Mouse (Mus musculus): ENCODE measurements around the gene Lage3.
"Not testable (repeated sequence)": the region's sequence is repeated elsewhere in the genome, so short reads cannot be mapped to it uniquely, and the experiment has no call there.

The Lage3 gene

DNA sequence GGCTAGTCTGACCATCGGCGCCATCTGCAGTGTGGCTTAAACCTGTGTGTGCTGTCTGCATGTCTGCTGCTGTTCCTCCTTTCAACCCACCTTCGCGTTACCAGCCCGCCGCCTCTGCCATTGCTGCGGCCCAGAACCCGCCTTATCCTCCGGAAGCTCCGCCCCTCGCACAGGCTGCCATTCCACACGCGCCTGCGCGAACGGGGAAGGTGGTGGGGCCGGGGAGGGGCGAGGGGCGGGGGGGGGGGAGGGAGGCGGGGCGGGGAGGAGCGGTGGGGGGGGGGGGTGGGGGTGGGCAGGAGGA lies at the start of gene Lage3:
Gene Lage3, minus strand, starts transcription at position 152 of the 304 bp plus-strand sequence.
- H3K36me3 ChIP-seq (ENCODE audit: control insufficient read depth, insufficient read depth, low read length, poor library complexity, severe bottlenecking): no peaks in the 10 kb centered on the region
- no peaks in the 10 kb centered on the region for H3K27me3 ChIP-seq (ENCODE audit: control insufficient read depth, insufficient read depth, low read length, poor library complexity, severe bottlenecking)

DNA sequence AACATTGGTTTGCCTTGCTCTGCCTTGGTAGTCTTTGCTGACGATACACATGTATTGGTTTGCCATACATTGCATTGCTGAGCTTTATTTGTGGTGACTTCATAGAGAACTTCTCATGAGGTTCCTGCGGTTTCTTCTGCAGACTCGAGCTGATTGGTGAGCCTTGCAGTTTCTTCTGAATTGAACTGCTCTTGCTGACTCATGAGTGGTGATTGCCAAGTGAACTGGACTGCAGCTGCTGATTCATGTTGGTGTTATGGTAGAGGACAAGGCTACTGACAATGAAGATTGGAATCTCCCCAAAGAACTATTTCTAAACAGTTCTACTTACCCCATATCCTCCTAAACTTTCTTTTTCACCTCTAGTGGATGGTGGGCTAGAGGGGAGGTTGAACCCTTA lies 46.7 kb upstream of the Lage3 start:
- no peak for DNase-seq (ENCODE audit: low read depth, low spot score)
- no peaks in the 10 kb centered on the region for H3K27me3 ChIP-seq (ENCODE audit: control insufficient read depth, insufficient read depth, low read length, poor library complexity, severe bottlenecking)

More for the DNA sequence above, at the start of gene Lage3:
- peak; percentile 87 for DNase-seq (ENCODE audit: low read depth, low spot score)

DNA sequence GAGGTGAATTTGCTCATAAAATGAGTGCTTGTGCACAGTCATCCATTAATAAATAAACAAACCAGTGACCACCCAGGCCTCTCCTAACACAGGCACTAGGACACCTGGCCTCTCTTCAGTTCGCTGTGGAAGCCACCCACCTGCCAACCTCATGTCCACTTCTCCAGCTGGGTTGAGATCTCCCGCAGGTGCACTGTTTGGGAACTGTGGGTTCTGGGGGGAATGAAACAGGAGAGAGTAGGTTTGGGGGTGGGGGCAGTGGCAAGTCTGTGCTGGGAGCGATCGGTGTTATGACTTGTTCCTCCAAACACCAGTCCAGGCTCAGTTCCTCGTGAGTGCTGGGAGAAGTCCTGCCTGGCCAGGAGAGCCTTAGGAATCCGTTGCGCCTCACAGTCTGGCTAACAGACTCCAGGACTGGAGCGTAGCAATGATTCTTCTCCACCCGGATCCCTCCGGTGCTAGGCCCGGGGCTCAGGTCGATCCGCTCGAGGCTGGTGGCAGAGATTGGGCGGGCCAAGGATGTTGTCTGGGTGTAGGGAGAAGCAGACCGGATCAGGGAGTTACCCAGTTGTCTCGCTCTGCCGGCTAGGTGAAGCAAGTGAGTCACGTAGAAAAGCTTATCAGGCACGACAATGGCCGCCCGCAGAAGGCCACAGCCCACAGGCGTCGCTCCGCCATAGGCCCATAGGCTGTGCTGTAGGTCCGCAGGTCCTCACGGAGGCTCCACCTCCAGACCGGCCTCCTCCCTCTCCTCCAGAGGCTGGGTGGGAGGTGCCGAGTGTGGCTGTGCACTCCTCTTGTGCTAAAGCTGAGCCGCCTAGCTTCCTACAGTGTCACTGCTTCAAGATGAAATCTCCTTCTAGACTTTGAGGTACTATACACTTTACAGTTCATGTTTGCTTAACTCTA lies 39.4 kb upstream of the Lage3 start, which contains the start of the genes Fam3a and Ikbkg:
Gene Fam3a, minus strand, starts transcription at position 738 of the 909 bp plus-strand sequence.
Gene Ikbkg, plus strand, starts transcription at position 756 of the 909 bp plus-strand sequence.
- peak; percentile 94 for DNase-seq (ENCODE audit: low read depth, low spot score)
- no peaks in the 10 kb centered on the region for H3K27me3 ChIP-seq (ENCODE audit: control insufficient read depth, insufficient read depth, low read length, poor library complexity, severe bottlenecking)
- H3K36me3 ChIP-seq (ENCODE audit: control insufficient read depth, insufficient read depth, low read length, poor library complexity, severe bottlenecking): no peaks in the 10 kb centered on the region

More for the DNA sequence above, 46.7 kb upstream of the Lage3 start:
- H3K36me3 ChIP-seq (ENCODE audit: control insufficient read depth, insufficient read depth, low read length, poor library complexity, severe bottlenecking): no peaks in the 10 kb centered on the region

DNA sequence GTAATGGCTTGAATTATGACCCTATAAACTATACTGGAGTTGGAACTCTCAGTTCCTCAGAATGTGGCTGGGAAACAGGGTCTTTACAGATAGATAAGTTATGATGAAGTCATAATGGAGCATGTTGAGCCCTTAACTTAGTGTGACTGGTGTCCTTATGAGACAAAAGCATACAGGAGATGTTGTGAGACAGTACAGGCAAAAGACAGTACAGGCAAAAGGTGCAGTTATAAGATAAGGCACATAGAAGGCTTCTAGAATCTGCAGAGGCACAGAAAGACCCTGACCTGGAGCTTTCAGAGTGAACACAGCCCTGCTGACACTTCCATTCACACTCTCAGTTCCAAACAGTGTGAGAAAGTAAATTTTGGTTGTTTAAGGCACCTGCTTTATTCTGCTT lies 34.7 kb upstream of the Lage3 start:
- Histone ChIP-seq H3K27me3 (ENCODE audit: control insufficient read depth, insufficient read depth, low read length, poor library complexity, severe bottlenecking) (no peaks in the 10 kb centered on the region), H3K36me3 (ENCODE audit: control insufficient read depth, insufficient read depth, low read length, poor library complexity, severe bottlenecking) (peaks cover 3% of the 10 kb centered on the region; the same call in 1 of the 2 replicates)
- DNase-seq (ENCODE audit: low read depth, low spot score): no peak

DNA sequence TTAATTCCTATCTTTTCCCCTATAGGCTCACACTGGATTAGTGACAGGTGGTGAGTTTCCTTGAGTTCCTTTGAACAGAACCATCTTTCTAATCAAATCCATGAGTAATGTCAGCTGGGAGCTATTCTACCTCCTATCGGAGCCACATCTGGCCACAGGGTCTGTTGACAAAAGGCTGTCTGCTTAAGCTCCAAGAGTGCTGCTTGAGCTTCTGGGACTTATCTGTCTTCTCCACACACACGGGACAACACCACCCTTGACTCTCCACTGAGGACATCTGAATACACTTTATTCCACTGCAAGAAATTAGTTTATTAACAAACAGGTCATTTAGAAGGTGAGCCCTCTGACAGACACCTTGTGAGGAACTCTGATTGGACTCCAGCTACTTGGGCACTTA lies 31.0 kb upstream of the Lage3 start:
- no peaks in the 10 kb centered on the region for H3K27me3 ChIP-seq (ENCODE audit: control insufficient read depth, insufficient read depth, low read length, poor library complexity, severe bottlenecking)
- peaks cover 3% of the 10 kb centered on the region; the same call in 1 of the 2 replicates for H3K36me3 ChIP-seq (ENCODE audit: control insufficient read depth, insufficient read depth, low read length, poor library complexity, severe bottlenecking)
- no peak for DNase-seq (ENCODE audit: low read depth, low spot score)

DNA sequence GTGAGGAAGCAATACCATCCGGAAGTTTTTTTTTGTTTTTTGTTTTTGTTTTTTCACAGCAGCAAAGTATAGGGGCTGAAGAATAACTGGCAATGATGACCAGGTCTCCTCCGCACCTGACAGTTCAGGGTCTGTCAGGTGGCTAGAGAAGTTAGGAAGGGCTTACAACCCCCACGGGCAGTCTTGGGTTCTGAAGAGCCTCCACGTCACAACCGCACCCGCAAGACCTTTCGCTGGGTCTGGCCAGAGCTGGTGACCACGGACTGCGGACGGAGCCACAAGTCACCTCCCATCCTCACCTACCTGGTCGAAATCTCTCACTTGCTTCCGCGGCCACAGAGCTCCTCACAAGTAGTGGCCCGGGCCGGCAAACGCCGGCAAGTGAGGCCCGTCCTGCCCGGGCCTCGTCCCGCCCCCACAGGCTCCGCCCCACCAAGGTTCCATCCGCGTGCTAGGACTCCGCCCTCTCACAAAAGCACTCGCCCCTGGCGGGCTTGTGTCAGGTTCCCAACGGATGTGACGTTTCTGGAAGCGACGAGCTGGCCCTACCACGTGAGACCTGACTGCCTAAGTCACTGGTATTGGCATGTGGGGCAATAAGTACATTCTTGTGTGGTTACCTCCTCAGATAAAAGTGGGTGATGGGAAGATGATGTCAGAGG lies 19.6 kb upstream of the Lage3 start, which contains the start of the genes Ubl4a and Slc10a3:
Gene Ubl4a, minus strand, starts transcription at position 331 of the 662 bp plus-strand sequence.
Gene Slc10a3, minus strand, starts transcription at position 462 of the 662 bp plus-strand sequence.
- H3K27me3 ChIP-seq (ENCODE audit: control insufficient read depth, insufficient read depth, low read length, poor library complexity, severe bottlenecking): no peaks in the 10 kb centered on the region
- H3K36me3 ChIP-seq (ENCODE audit: control insufficient read depth, insufficient read depth, low read length, poor library complexity, severe bottlenecking): no peaks in the 10 kb centered on the region
- peak; percentile 95 for DNase-seq (ENCODE audit: low read depth, low spot score)

DNA sequence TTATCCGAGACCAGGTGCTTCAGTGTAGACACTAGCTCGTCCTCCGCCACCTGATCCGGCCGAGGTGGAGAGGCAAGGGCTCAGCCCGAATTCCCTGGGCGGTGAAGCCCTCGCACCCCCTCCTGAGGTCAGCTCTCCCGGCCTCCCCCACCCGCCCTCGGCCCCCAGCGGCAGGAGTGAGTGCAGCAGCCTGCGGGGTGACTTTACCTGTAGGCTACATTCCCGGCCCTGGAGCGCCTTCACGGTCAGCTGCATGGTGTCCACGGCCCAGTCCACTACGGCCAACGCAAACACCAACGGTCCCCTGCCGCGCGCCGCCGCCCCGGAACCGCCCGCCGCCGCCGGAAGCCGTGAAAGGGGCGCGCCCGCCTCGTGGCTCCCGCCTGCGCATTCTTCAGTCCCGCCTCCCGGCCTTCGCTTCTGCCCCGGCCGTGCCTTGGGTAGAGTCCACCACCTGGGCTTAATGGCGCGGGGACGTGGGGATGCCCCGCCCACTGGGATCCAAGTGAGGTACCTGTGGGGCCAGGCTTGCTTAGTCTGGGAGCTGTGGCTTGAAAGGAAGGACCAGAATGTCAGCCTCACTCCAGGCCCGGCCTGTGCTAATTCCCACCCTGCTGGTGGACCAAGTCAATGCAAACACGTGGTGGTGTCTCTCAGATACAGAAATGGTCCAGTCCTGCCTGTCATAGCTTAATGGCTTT lies 14.9 kb upstream of the Lage3 start:
- Histone ChIP-seq H3K36me3 (ENCODE audit: control insufficient read depth, insufficient read depth, low read length, poor library complexity, severe bottlenecking) (no peaks in the 10 kb centered on the region), H3K27me3 (ENCODE audit: control insufficient read depth, insufficient read depth, low read length, poor library complexity, severe bottlenecking) (no peaks in the 10 kb centered on the region)
- DNase-seq (ENCODE audit: low read depth, low spot score): peak; percentile 66

DNA sequence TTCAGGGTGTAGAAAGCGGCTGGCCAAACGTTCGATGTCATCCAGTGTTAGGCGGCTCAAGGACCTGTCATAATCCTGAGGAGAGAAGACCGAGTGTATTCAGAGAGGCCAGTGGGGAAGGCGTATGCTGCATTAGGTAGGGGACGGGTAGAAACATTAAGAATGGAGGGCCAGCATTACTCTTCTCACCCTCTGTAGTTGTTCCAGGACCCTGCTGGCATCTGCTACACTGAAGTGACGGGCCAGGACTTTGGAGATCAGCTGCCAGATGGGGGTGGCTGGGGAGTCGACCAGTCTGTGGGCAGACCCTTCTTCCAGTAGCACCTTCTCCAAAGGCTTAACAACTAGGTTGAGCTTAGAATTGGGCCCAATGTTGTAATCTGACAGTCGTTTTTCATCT lies 14.1 kb upstream of the Lage3 start:
- H3K27me3 ChIP-seq (ENCODE audit: control insufficient read depth, insufficient read depth, low read length, poor library complexity, severe bottlenecking): no peaks in the 10 kb centered on the region
- no peaks in the 10 kb centered on the region for H3K36me3 ChIP-seq (ENCODE audit: control insufficient read depth, insufficient read depth, low read length, poor library complexity, severe bottlenecking)
- DNase-seq (ENCODE audit: low read depth, low spot score): no peak

DNA sequence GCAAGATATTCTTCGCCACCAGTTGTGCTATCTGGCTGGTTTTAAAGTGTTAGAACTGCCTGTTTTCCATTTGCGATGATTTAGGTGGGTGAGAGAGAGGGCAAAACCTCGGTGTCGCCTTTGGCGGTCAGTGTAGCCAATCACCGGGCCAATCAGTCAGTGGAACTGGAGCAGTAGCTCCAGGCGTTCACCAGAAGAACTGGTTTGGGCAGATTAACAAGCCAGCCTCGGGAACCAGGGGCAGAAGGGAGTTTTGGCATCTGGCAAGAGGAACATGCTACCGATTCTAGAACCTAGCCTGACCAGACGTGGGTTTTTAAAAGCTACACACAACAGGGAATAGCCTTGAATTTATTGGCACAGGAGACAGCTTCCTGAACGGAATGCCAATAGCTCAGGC lies 5.8 kb upstream of the Lage3 start:
- Histone ChIP-seq H3K27me3 (ENCODE audit: control insufficient read depth, insufficient read depth, low read length, poor library complexity, severe bottlenecking) (no peaks in the 10 kb centered on the region), H3K36me3 (ENCODE audit: control insufficient read depth, insufficient read depth, low read length, poor library complexity, severe bottlenecking) (no peaks in the 10 kb centered on the region)
- no peak for DNase-seq (ENCODE audit: low read depth, low spot score)

DNA sequence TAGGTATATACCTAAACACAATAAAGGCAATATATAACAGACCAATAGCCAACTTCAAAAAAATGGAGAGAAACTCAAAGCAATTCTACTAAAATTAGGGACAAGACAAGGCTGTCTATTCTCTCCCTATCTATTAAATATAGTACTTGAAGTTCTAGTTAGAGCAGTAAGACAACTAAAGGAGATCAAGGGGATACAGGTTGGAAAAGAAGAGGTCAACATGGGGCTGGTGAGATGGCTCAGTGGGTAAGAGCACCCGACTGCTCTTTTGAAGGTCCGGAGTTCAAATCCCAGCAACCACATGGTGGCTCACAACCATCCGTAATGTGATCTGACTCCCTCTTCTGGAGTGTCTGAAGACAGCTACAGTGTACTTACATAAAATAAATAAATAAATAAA lies 3.7 kb upstream of the Lage3 start:
- DNase-seq (ENCODE audit: low read depth, low spot score); H3K27me3 ChIP-seq (ENCODE audit: control insufficient read depth, insufficient read depth, low read length, poor library complexity, severe bottlenecking); H3K36me3 ChIP-seq (ENCODE audit: control insufficient read depth, insufficient read depth, low read length, poor library complexity, severe bottlenecking): not testable (repeated sequence)

DNA sequence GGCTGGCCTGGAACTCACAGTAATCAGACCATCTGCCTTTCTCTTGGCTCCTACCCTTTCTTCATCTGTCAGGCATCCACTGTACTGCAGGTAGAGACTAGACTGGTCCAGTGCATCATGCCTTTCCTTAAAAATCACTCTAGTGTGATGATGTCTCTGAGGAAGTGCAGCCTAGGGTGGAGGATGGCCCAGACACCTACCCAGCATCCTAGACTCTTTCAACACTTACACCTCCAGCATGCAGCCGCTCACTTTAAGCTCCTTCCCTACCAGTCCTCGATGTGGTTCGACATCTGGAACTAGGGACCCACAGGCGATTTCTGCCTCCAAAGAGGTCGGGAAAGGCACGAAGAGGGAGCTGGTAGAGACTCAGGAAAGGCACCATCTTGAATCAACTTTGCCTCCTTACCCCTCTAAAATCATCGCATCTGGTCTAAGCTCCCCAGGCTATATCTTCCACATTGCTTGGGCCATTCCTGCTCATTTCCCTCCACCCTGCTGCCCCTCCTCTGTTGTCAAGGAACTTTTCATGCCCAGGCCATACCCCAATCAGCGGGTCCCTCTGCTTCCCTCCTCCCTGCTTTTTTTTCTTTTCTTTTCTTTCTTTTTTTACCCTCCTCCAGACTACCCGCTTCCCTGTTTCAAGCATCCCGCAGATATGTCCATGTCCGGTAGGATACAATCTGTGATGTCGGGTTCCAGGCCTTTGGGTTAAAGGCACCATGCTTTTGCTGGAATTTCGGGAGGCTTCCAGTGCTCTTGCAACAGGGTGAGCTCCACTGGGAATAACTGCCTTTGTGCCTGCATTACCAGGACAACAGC lies 562 bp downstream of the Lage3 start:
- no peaks in the 10 kb centered on the region for H3K27me3 ChIP-seq (ENCODE audit: control insufficient read depth, insufficient read depth, low read length, poor library complexity, severe bottlenecking)
- DNase-seq (ENCODE audit: low read depth, low spot score): no peak
- H3K36me3 ChIP-seq (ENCODE audit: control insufficient read depth, insufficient read depth, low read length, poor library complexity, severe bottlenecking): no peaks in the 10 kb centered on the region

DNA sequence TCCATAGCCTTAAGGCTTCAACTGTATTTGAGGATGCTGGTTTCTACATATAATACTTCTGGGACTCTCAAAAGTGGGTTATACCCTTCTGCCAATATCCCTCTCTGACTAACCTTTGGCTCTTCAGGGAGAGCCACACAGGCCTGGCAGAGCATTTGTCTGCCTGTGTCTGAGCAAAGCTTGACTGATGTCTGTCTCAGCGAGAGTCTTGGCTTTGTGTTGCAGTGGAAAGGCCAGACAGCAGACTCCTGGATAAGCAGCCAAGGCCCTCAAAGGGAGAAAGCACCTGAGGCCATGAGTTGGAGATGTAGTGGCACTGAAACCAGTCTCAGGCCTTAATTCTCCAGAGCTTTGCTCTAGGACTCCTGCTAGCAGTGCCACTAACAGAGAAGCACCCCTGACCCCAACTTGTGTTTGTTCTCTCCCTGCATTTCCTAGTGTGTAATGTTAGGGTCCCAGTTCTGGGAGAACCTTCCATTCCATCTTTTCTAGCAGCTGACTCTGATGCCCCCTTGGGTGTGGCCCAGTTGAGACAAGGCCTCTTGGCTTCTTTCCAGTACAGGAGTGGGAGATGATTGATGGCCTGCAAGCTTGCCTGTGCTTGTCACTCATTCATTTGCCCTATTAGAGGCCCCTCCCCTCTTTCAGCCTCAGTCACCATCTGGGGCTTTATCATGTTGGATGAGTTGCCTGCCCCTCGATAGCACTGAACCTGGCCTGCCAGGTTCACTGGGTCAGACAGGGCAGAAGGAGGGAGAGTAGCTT lies 23.1 kb downstream of the Lage3 start:
- Histone ChIP-seq H3K36me3 (ENCODE audit: control insufficient read depth, insufficient read depth, low read length, poor library complexity, severe bottlenecking) (no peaks in the 10 kb centered on the region), H3K27me3 (ENCODE audit: control insufficient read depth, insufficient read depth, low read length, poor library complexity, severe bottlenecking) (no peaks in the 10 kb centered on the region)
- no peak for DNase-seq (ENCODE audit: low read depth, low spot score)

DNA sequence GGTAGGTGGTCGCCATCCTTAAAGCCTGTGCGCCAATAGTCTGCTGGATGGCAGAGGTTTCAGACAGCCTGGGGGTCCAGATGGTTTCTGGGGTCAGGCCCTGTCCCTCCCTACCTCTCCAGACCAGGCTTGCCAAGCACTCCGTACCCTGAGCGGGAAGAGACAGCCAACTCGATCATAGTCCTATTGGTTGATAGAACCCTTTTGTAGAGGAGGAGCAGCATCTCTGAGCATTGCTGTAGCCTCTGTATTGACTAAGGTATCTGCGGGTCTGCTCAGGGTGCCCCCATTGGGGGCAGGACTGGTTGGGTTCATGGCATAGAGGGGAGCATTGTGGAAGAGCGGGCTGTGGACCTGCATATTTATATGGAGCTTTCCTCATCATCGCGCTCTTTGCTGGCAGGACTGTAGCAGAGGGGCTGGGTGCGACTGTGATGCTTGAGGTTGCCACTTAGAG lies 24.2 kb downstream of the Lage3 start:
- Histone ChIP-seq H3K27me3 (ENCODE audit: control insufficient read depth, insufficient read depth, low read length, poor library complexity, severe bottlenecking) (no peaks in the 10 kb centered on the region), H3K36me3 (ENCODE audit: control insufficient read depth, insufficient read depth, low read length, poor library complexity, severe bottlenecking) (no peaks in the 10 kb centered on the region)
- no peak for DNase-seq (ENCODE audit: low read depth, low spot score)
